Mouse (Mus musculus): ENCODE measurements around the gene Imp3.

Gene Imp3

GRCm38 (mm10) chr9:56961591-56961990 lies 24.3 kb downstream of the Imp3 start:
- no peak for DNase-seq (ENCODE audit: low read depth, low spot score)

- no peak for DNase-seq (ENCODE audit: low read depth, low spot score)
Measured at GRCm38 (mm10) chr9:56970158-56970557, 32.9 kb downstream of the Imp3 start.

GRCm38 (mm10) chr9:56973960-56974524 lies 36.8 kb downstream of the Imp3 start:
- DNase-seq (ENCODE audit: low read depth, low spot score), result no peak

- no peak for DNase-seq (ENCODE audit: low read depth, low spot score)
Measured at GRCm38 (mm10) chr9:56975199-56975598, 37.9 kb downstream of the Imp3 start.

- no peak for DNase-seq (ENCODE audit: low read depth, low spot score)
Measured at GRCm38 (mm10) chr9:56980186-56980585, 42.9 kb downstream of the Imp3 start.

GRCm38 (mm10) chr9:56981502-56981901 lies 44.2 kb downstream of the Imp3 start:
- no peak for DNase-seq (ENCODE audit: low read depth, low spot score)

Measured in brain, embryonic 18.5 days (tissue).